Mouse (Mus musculus): Measurements from ENCODE around the gene Srsf10.

DNA sequence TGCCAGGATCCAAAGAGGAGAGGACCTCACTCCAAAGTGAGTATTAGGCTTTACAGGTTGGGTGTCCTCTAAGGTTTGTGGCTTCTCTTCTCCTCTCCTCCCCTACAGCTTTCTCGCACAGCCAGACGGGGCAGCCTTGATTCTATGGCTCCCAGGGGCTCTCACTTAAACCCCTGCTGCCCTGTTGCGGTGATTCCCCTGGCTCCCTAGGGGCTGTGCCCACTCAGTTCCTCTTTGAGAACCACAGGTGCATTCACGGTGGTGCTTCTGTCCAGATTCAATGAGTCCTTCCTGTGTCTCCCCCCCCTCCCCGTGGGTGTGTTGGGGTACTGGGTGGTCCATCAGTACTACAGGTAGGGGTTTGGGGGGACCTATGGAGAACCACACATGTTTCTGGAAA, 44.5 kb downstream of the Srsf10 start:
- TF ChIP-seq HCFC1 (IDR thresholded peaks at IDR 0.05; ENCODE audit: borderline replicate concordance, insufficient read depth, low read length): no peak
- TF ChIP-seq MAFK (IDR thresholded peaks at IDR 0.05; ENCODE audit: insufficient read depth, low read depth, low read length): no peak
- no peak for TF ChIP-seq ZNF384 (IDR thresholded peaks at IDR 0.05; ENCODE audit: low read depth, low read length)
- no peak for TF ChIP-seq ZC3H11A (IDR thresholded peaks at IDR 0.05; ENCODE audit: borderline replicate concordance, low read depth, low read length)

Measured in ES-E14 (cell line).